Mouse (Mus musculus) bone marrow macrophage, adult 2 months (primary cell): ENCODE results near the gene Smarcc1. TPM values are rescaled to one million over a fixed set of nuclear protein-coding genes. Genes with fewer than 3 reads are reported as not detected.

Experiments
- H3K27ac ChIP-seq: 2 replicates; pipeline ENCODE4 v1.5.1; 2012; ENCODE audit warnings: low read depth, low read length; ENCODE audit not compliant: insufficient read depth
- H3K4me1 ChIP-seq: 2 replicates; pipeline ENCODE4 v1.6.1; 2012; ENCODE audit warnings: low read length; ENCODE audit not compliant: control insufficient read depth, insufficient read depth
- H3K4me3 ChIP-seq: 2 replicates; pipeline ENCODE4 v1.5.1; 2012; ENCODE audit warnings: mild to moderate bottlenecking, low read length, moderate library complexity; ENCODE audit not compliant: insufficient read depth
- CTCF ChIP-seq: IDR thresholded peaks from 2 replicates; pipeline ENCODE4 v1.5.1; 2012; ENCODE audit warnings: low read depth, mild to moderate bottlenecking, low read length, moderate library complexity
- POLR2A ChIP-seq: IDR thresholded peaks from 2 replicates; pipeline ENCODE4 v1.6.1; 2012; ENCODE audit warnings: mild to moderate bottlenecking, low read depth, low read length, borderline replicate concordance
- polyA plus RNA-seq: library from polyadenylated mRNA; stranded (reverse); fragments of >200 nt; gene quantifications from 2 replicates; pipeline ENCODE4 v1.2.4, GENCODE M21; 2012; ENCODE audit not compliant: missing spikeins, insufficient read depth, insufficient read length

Smarcc1 gene
- polyA plus RNA-seq, 1 experiment, result 31.9 TPM

DNA sequence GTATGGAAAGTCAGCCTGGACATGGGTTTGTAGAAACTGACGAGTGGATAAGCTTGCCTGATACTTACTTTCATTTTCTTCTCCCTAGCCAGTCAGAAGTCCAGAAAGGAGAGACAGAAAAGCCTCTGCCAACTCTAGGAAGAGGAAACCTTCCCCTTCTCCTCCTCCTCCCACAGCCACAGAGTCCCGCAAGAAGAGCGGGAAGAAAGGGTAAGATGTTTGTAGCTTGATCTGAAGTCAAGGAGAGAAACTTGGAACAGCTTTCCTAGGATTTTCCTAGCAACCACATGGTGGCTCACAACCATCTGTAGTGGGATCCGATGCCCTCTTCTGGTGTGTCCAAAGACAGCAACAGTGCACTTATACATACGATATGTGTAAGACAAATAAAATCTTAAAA lies 53.4 kb downstream of the Smarcc1 start:
- TF ChIP-seq CTCF (no peak), POLR2A (no peak)
- Histone ChIP-seq H3K4me3 (no peak overlapping the region), H3K27ac (no peak overlapping the region), H3K4me1 (no peaks in the 10 kb centered on the region)

DNA sequence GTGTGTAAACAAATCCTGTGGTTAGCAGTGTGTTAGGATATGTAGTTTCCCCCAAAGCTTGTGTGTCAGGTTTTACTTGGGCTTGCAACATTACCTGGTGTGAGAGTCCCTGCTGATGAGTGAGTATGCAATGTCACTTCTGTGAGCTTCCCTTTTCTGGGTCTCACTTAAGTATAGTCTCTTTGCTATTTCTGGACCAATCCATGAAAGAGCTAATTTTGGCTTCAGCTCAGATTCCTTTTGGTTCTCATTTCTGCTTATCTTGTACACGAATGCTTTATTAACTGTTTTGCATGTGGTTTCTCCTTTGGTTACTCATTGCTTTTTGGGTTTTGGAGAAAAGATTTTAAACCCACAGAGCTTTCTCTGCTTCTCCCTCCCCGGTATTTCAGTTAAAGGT lies 82.4 kb downstream of the Smarcc1 start:
- H3K4me1 ChIP-seq, result peaks cover 10% of the 10 kb centered on the region
- no peak for TF ChIP-seq POLR2A
- no peak for TF ChIP-seq CTCF
- H3K4me3 ChIP-seq, result no peak overlapping the region
- H3K27ac ChIP-seq, result peak overlapping the region; percentile 18; the same call in 1 of the 2 replicates

DNA sequence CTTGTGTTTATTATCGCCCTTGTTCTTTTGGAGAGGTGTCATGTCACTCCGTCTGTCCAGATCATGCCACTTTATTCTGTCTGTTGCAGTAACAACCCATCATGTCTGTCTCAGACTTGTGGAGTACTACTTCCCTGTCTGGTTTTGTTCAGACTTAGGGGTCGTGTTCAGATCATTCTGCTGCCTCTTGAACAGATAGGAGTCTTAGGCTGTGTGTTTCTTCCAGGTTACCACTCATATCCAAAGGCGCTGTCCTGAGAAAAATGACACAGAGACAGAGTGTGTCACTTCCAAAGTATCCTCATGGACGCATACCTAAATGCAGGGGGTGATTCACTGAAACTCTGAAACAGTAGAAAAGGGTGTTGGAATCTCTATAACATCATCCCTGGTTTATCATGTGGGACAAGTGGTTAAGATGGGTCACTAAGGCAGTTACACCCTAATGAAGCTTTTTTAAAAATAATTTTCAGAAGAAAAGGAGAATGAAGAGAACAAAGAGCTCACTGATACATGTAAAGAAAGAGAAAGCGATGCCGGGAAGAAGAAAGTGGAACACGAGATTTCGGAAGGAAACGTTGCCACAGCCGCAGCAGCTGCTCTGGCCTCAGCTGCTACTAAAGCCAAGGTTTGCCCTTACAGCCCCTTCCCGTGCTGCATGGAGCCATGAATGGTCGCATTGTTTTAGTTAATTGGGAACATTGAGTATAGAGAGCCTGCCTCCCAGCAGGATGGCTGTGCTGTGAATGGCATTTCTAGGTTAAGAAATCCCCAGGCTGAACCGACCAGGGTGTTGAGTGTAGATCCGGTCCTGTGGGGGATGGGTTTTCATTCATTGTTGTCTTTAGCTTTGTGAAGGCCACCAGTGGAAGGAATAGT lies 88.3 kb downstream of the Smarcc1 start:
- TF ChIP-seq CTCF (no peak), POLR2A (no peak)
- peaks cover 2% of the 10 kb centered on the region for H3K4me1 ChIP-seq
- H3K27ac ChIP-seq, result no peak overlapping the region
- H3K4me3 ChIP-seq, result no peak overlapping the region

DNA sequence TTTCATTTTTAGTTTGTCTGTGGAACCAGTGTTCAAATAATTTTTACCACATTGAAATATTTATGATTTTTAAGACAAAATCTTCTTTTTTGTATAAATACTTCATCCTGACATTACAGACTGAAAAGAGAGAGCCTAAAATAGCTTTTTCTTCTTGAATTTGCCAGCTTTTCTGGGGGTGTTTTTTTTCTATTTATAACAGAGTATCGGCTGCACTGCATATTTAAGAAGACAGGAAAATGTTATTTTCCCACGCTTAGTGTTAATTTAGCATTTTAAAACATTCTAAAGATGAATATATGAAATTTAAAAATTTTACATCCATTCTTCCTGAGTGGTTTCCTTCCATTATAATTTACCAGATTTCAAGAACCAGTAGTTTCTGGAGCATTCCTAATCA lies 88.9 kb downstream of the Smarcc1 start:
- no peak overlapping the region for H3K4me3 ChIP-seq
- no peaks in the 10 kb centered on the region for H3K4me1 ChIP-seq
- no peak overlapping the region for H3K27ac ChIP-seq
- no peak for TF ChIP-seq CTCF
- TF ChIP-seq POLR2A, result no peak

DNA sequence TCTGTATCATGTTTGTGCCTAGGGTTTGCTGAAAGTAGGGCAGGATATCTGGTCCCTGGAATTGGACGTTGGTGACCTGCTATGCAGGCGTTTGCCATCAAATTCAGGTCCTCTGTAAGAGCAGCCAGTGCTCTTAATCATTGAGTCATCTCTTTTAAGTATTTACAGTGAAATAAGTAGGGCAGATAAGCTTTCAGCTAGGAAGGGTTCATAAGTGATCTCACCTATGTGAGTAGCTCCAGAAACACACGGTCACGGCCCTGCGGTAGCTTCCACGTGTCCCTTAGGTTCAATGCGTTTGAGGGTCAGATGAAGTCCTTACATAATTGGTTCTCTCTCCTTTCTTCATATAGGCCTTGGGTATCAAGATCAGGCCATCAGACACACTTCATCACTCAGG lies 90.8 kb downstream of the Smarcc1 start:
- no peak for TF ChIP-seq POLR2A
- no peak for TF ChIP-seq CTCF
- H3K27ac ChIP-seq, result no peak overlapping the region
- no peak overlapping the region for H3K4me3 ChIP-seq
- no peaks in the 10 kb centered on the region for H3K4me1 ChIP-seq

DNA sequence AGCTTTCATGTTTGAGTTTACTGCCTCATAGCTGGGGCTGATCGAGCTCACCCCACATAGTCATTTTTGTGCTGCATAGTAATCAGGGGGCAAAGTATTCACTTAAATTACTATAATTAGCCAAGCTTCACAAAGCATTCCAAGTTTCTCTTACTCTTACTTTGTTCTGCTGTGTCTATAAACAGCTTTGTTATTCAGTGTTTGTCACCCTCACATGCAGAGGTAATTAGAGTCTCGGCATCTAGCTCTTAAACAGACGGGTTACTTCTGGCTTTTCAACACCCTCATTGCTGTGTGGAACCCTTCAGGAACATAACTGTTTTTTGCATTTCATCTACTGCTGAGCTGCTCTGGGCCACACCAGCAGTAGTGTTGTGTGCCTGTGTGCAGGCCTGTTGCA lies 91.5 kb downstream of the Smarcc1 start:
- Histone ChIP-seq H3K4me1 (no peaks in the 10 kb centered on the region), H3K4me3 (no peak overlapping the region), H3K27ac (no peak overlapping the region)
- no peak for TF ChIP-seq CTCF
- no peak for TF ChIP-seq POLR2A

DNA sequence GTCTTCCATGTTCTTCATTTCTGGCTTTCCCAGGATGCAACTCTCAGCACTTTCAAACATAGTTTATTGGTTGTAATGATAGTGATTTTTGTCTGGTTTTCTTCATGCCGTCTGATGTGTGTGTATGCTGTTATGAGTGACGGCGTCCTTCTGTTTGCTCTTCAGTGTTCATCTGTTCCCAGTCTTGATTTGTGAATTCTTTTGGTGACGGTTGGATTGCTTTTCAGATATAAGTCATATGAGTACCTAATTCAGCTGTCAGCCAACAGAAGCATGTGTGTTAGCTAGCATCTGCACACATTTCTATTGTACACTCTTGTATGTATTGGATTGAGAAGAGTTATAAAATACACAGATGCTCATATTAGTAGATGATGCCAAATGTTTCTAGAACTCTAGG lies 106.8 kb downstream of the Smarcc1 start:
- H3K4me1 ChIP-seq, result no peaks in the 10 kb centered on the region
- H3K27ac ChIP-seq, result no peak overlapping the region
- TF ChIP-seq POLR2A (no peak), CTCF (no peak)
- no peak overlapping the region for H3K4me3 ChIP-seq

DNA sequence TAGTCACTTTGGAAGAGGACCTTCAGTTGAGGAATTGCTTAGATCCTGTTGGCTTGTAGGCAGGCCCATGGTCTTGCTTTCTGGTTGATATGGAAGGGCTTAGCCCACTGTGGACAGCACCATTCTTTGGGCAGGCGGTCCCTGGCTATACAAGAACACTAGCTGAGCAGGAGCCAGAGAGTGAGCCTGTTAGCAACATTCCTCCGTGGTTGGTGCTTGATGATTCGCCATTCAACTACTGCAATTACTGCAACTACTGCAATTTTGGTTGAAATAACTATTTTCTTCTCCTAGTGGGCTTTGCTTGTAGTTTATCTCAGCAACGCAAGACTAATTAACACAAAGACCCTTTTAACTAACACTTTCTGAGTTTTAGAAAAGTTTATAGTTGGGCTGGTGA lies 108.7 kb downstream of the Smarcc1 start:
- TF ChIP-seq POLR2A (no peak), CTCF (no peak)
- Histone ChIP-seq H3K4me3 (no peak overlapping the region), H3K27ac (no peak overlapping the region), H3K4me1 (no peaks in the 10 kb centered on the region)

DNA sequence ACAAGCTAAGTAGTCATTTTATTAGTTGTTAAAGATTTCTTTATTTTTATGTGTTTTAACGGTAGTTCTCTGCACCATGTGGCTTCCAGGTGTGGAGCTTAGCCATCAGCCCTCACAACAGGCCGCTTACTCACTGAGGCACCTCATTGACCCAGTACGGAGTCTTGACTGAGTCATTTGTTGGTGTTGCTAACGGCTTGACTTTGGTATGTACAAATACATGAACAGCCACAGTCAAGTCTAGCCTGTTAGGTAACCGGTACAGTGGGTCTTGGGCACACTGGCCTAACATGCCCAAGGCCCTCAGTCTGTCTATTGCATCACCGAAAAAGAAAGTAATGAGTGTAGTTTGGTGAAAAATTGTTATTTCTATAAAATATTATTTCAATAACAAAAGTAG lies 111.2 kb downstream of the Smarcc1 start:
- H3K4me1 ChIP-seq, result no peaks in the 10 kb centered on the region
- TF ChIP-seq POLR2A, result no peak
- TF ChIP-seq CTCF, result no peak
- H3K4me3 ChIP-seq, result no peak overlapping the region
- H3K27ac ChIP-seq, result no peak overlapping the region

DNA sequence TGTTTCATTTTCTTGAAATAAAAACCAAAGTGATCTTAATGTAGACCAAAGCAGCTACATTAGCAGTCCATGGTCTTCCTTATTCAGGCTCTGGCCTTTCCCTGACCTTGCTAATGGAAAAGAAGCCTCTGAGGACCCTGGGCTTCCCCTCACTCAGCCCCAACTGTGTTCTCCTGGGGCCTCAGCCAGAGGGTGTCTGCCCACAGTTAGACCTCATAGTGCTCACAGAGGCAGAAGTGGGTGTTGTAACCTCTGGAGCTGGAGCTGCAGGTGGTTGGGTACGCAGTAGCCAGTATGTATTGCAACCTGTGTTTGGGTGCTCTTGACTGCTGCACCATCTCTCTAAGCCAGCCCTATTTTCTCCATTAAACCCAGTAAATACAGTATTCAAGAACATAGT lies 111.6 kb downstream of the Smarcc1 start:
- TF ChIP-seq CTCF, result no peak
- TF ChIP-seq POLR2A, result no peak
- no peak overlapping the region for H3K4me3 ChIP-seq
- H3K27ac ChIP-seq, result no peak overlapping the region
- no peaks in the 10 kb centered on the region for H3K4me1 ChIP-seq
